Comparison of ENCODE assay signal across 8 mouse cellular contexts in the genomic region with DNA sequence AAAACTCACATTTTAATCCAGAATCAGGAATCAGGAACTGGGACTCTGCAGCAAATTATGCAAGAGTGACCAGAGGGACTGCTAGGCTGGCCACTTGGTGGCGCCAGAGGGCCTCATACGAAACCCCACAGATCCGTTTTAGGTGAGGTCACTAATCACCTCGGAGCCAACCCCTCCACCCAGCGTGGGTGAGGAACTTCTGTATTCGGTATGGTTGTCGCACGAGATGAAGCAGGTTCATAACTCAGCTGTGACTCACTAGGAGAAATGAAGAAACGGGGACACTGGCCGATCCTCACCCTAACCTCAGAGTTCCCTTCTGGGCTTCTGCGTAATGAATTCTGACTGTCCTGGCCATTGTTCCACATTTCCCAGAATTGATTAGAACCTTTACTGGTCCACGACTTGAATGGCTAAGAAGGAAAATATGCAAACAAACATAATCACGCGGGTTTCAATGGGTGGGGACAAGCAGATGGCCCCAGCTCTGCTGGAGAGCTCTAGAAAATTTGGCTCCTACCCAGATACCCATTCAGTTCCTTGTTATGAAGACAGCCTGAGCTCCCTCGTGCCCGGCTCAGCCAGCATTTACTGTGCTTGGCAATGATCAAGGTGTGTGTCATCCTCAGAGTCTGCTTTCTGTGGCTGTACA.
DNase-seq lines count a peak whose midpoint lies in the region; ATAC-seq and TF ChIP-seq lines count a peak whose summit lies in the region.

No protein-coding gene starts in this region.

- no peak for DNase-seq in G1E (ENCODE audit: low spot score)
- peak; percentile 65 for DNase-seq in forebrain, embryonic 10.5 days (ENCODE audit: extremely low spot score, low spot score)
- peak; percentile 59 for DNase-seq in layer of hippocampus, adult 9-10 months (ENCODE audit: low spot score)
- peak; percentile 53 for DNase-seq in lung, postnatal 25 days (ENCODE audit: low spot score)
- peak; percentile 75 to 76 for DNase-seq in right cerebral cortex, adult 2 months (ENCODE audit: low spot score in 2 of 2)
- DNase-seq in urinary bladder, postnatal 36 days (ENCODE audit: low spot score in 2 of 2): peak; percentile 76 to 87

- H3K36me3 ChIP-seq in G1E (replicated peaks): no peaks in the 10 kb centered on the region
- no peaks in the 10 kb centered on the region for H3K36me3 ChIP-seq in forebrain, embryonic 10.5 days (replicated peaks)
- no peaks in the 10 kb centered on the region for H3K36me3 ChIP-seq in heart, embryonic 15.5 days

- H3K4me2 ChIP-seq in heart, embryonic 15.5 days: peak overlapping the region; percentile 16; the same call in 1 of the 2 replicates

- 34% methylated on average over 16 of the region's 16 CpGs for WGBS in forebrain, embryonic 10.5 days
- 28% methylated on average over 16 of the region's 16 CpGs for WGBS in heart, embryonic 15.5 days

- no peaks in the 10 kb centered on the region for H3K4me1 ChIP-seq in G1E (ENCODE audit: insufficient read depth, low read depth, low read length)
- H3K4me1 ChIP-seq in brown adipose tissue, adult 24 weeks (ENCODE audit: control insufficient read depth, insufficient read depth, insufficient read length, low read length): no peaks in the 10 kb centered on the region
- no peaks in the 10 kb centered on the region for H3K4me1 ChIP-seq in forebrain, embryonic 10.5 days
- H3K4me1 ChIP-seq in heart, embryonic 15.5 days (replicated peaks): peaks cover 3% of the 10 kb centered on the region; the same call in 1 of the 2 replicates

- peak; percentile 36; the same call in 1 of the 2 replicates for TF ChIP-seq CTCF in G1E (IDR thresholded peaks at IDR 0.05; ENCODE audit: low read depth, low read length)

- H3K27ac ChIP-seq in brown adipose tissue, adult 24 weeks (replicated peaks; ENCODE audit: low read depth, low read length): no peak overlapping the region
- no peak overlapping the region for H3K27ac ChIP-seq in forebrain, embryonic 10.5 days
- no peak overlapping the region for H3K27ac ChIP-seq in heart, embryonic 15.5 days

- no peak overlapping the region for H3K4me3 ChIP-seq in G1E (ENCODE audit: low read depth, low read length)
- peak overlapping the region; percentile 35; the same call in 1 of the 2 replicates for H3K4me3 ChIP-seq in brown adipose tissue, adult 24 weeks (ENCODE audit: insufficient read depth, low read depth, low read length)
- no peak overlapping the region; the same call in 1 of the 2 replicates for H3K4me3 ChIP-seq in forebrain, embryonic 10.5 days
- H3K4me3 ChIP-seq in heart, embryonic 15.5 days: no peak overlapping the region

- H3K9ac ChIP-seq in heart, embryonic 15.5 days: no peak overlapping the region

- H3K27me3 ChIP-seq in G1E (ENCODE audit: insufficient read depth, low read length): peaks cover 3% of the 10 kb centered on the region; the same call in 1 of the 2 replicates
- H3K27me3 ChIP-seq in forebrain, embryonic 10.5 days (ENCODE audit: poor library complexity, severe bottlenecking): no peaks in the 10 kb centered on the region
- H3K27me3 ChIP-seq in heart, embryonic 15.5 days: no peaks in the 10 kb centered on the region

- H3K9me3 ChIP-seq in G1E (replicated peaks): no peaks in the 10 kb centered on the region
- H3K9me3 ChIP-seq in forebrain, embryonic 10.5 days: peaks cover 13% of the 10 kb centered on the region; the same call in 1 of the 2 replicates
- H3K9me3 ChIP-seq in heart, embryonic 15.5 days (replicated peaks): no peaks in the 10 kb centered on the region

- no peak for ATAC-seq in G1E (ENCODE audit: extremely low read depth, insufficient number of reproducible peaks, low FRiP score, poor library complexity, severe bottlenecking)
- no peak for ATAC-seq in heart, embryonic 15.5 days (replicated peaks; ENCODE audit: insufficient number of reproducible peaks, insufficient read depth, low FRiP score, low read depth)
